Mouse (Mus musculus): ENCODE measurements around the gene Bik.

- no peak for TF ChIP-seq CTCF (IDR thresholded peaks at IDR 0.05; ENCODE audit: control insufficient read depth, insufficient read depth, insufficient read length)
- no peak for TF ChIP-seq USF1 (IDR thresholded peaks at IDR 0.05; ENCODE audit: low read depth)
- TF ChIP-seq MYOD1 (IDR thresholded peaks at IDR 0.05; ENCODE audit: control insufficient read depth, insufficient read length, low read depth), result no peak
- no peak for TF ChIP-seq MYOG (IDR thresholded peaks at IDR 0.05; ENCODE audit: control insufficient read depth, extremely low read depth, insufficient read length)
Measured at GRCm38 (mm10) chr15:83526424-83527091, at the start of gene Bik.

Measured in C2C12 (cell line).